Mouse (Mus musculus): ENCODE measurements around the gene St5. TPM values are rescaled to one million over a fixed set of nuclear protein-coding genes. Genes with fewer than 3 reads are reported as not detected.
A peak's percentile ranks its signal among the peaks of the same experiment; 100 is the strongest.

St5 gene
- polyA plus RNA-seq, 1 experiment from 2014 or later = 10.9 TPM

DNA sequence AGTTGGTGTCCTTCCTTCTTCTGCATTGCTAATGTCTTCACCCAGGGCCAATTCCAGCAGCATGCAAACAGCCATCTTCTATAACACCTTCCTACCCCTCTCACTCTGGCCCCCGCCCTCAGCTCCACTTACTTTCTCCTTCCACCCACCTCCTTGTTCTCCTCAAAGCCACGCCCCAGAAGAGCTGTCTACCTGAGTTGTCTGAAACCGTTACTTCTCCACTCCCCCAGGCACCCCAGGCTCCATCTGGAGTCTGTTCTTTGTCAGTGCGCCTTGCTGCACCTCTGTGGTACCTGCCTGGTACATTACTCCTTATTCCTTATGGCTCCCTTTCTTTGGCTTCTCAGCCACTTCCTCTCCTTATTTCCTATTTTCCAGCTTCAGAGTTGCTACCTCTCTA, 170.3 kb downstream of the St5 start:
- H3K27ac ChIP-seq (ENCODE audit: low read length) = no peak overlapping the region
- ATAC-seq = no peak
- no peaks in the 10 kb centered on the region for H3K36me3 ChIP-seq (ENCODE audit: control insufficient read depth, insufficient read depth)

DNA sequence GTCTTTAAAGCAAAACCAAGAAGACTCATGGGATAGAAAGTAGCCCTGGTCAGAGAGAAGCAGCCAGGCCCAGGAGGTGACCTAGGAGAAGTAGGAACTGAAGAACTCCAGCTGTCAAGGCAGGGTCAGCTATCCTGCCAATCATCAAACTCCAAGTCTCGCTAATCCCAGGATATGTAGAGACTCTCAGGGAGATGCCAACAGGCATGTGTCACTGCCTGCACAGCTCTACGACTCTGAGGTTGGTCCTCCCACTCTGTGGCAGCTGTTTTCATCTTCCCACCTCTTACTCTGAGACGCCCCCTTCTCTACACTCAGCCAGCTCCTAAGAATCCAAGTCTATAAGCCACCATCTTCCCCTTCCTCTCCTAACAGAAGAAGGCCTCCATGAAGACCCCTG, 170.7 kb downstream of the St5 start:
- no peak overlapping the region for H3K27ac ChIP-seq (ENCODE audit: low read length)
- no peak overlapping the region for H3K4me3 ChIP-seq (replicated peaks; ENCODE audit: low read length)
- H3K4me1 ChIP-seq (replicated peaks; ENCODE audit: control insufficient read depth, insufficient read depth, low read length) = peaks cover 8% of the 10 kb centered on the region
- H3K9ac ChIP-seq (replicated peaks; ENCODE audit: low read depth, low read length) = no peak overlapping the region
- H3K27me3 ChIP-seq (replicated peaks; ENCODE audit: control insufficient read depth, insufficient read depth, low read length) = no peaks in the 10 kb centered on the region
- no peak overlapping the region for H3K4me2 ChIP-seq (ENCODE audit: low read length)
- no peak for ATAC-seq
- no peaks in the 10 kb centered on the region for H3K9me3 ChIP-seq (ENCODE audit: control insufficient read depth, low read length)
- no peaks in the 10 kb centered on the region for H3K36me3 ChIP-seq (ENCODE audit: control insufficient read depth, insufficient read depth)
- WGBS = 75% methylated on average over 3 of the region's 3 CpGs

More for the DNA sequence above, 170.3 kb downstream of the St5 start:
- Histone ChIP-seq H3K9ac (replicated peaks; ENCODE audit: low read depth, low read length) (no peak overlapping the region), H3K27me3 (replicated peaks; ENCODE audit: control insufficient read depth, insufficient read depth, low read length) (no peaks in the 10 kb centered on the region), H3K4me3 (replicated peaks; ENCODE audit: low read length) (no peak overlapping the region), H3K9me3 (ENCODE audit: control insufficient read depth, low read length) (no peaks in the 10 kb centered on the region), H3K4me1 (replicated peaks; ENCODE audit: control insufficient read depth, insufficient read depth, low read length) (peaks cover 8% of the 10 kb centered on the region), H3K4me2 (ENCODE audit: low read length) (no peak overlapping the region)
- 82% methylated on average over 4 of the region's 4 CpGs for WGBS

DNA sequence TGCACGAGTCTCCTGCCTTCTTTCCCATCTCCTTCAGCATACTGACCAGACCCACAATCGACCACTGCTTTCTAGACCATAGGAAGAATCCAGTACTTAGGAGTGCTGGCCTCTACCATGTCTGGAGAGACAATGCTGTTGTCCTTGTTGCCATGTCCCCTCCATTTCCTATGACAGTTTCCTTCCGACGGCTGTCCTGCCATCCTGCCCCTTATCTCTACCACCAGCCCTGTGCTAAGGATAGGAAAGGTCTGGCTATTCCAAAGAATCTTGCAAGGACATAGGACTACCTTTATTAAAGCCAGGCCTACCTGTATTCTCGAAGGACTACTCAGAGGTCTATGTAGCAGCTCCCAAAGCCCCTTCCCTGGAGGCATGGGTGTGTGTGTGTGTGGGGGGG, 171.9 kb downstream of the St5 start:
- Histone ChIP-seq H3K4me1 (replicated peaks; ENCODE audit: control insufficient read depth, insufficient read depth, low read length) (peaks cover 5% of the 10 kb centered on the region; the same call in 1 of the 2 replicates), H3K4me2 (ENCODE audit: low read length) (no peak overlapping the region), H3K9ac (replicated peaks; ENCODE audit: low read depth, low read length) (no peak overlapping the region), H3K4me3 (replicated peaks; ENCODE audit: low read length) (no peak overlapping the region), H3K27me3 (replicated peaks; ENCODE audit: control insufficient read depth, insufficient read depth, low read length) (no peaks in the 10 kb centered on the region), H3K27ac (ENCODE audit: low read length) (no peak overlapping the region), H3K9me3 (ENCODE audit: control insufficient read depth, low read length) (no peaks in the 10 kb centered on the region), H3K36me3 (ENCODE audit: control insufficient read depth, insufficient read depth) (no peaks in the 10 kb centered on the region)
- ATAC-seq = no peak
- WGBS = 83% methylated on average over 5 of the region's 5 CpGs

DNA sequence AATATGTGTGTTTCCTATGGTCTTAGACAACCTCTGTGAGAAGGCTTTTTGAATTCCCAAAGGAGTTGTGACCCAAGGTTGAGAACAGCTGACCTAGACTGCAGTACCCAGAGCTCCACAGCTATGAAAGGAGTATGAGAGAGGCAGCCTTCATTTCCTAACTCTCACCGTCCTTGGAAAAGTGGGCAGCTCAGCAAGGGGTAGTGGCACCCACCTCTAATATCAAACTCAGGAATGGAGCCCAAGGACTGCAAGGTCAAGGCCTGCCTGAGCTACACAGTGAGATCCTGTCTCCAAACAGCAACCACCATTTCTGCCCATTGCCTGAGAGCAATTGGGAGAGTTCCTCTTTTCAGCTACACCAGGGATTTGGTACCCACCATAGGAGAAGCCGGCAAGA, 173.7 kb downstream of the St5 start:
- ATAC-seq = no peak
- WGBS = 73% methylated on average over 2 of the region's 2 CpGs
- no peaks in the 10 kb centered on the region for H3K4me1 ChIP-seq (replicated peaks; ENCODE audit: control insufficient read depth, insufficient read depth, low read length)
- H3K27ac ChIP-seq (ENCODE audit: low read length) = no peak overlapping the region
- H3K36me3 ChIP-seq (ENCODE audit: control insufficient read depth, insufficient read depth) = peaks cover 5% of the 10 kb centered on the region; the same call in 1 of the 2 replicates
- no peaks in the 10 kb centered on the region for H3K27me3 ChIP-seq (replicated peaks; ENCODE audit: control insufficient read depth, insufficient read depth, low read length)
- no peaks in the 10 kb centered on the region for H3K9me3 ChIP-seq (ENCODE audit: control insufficient read depth, low read length)
- H3K4me3 ChIP-seq (replicated peaks; ENCODE audit: low read length) = no peak overlapping the region
- H3K4me2 ChIP-seq (ENCODE audit: low read length) = no peak overlapping the region
- H3K9ac ChIP-seq (replicated peaks; ENCODE audit: low read depth, low read length) = no peak overlapping the region

DNA sequence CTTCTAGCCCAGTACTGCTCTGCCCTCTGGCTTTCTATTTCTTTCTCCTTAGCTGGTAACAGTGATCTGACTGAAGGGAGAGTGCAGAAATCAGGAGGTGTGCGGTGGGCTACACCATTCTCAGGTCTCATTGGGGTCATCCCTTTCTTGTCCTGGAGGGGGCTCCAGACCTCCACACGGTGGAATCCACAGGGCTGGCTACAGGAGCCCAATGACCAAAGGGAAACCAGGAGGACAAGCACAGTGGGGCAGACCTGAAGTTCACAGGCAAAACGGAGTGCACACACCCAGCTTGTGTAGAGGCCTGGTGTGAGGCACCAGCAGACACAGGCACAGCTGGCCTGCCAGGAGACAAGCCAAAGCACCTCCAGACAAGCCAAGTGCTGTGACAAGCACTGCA, 175.0 kb downstream of the St5 start:
- peak; percentile 61 for ATAC-seq
- no peak overlapping the region for H3K27ac ChIP-seq (ENCODE audit: low read length)
- no peaks in the 10 kb centered on the region for H3K9me3 ChIP-seq (ENCODE audit: control insufficient read depth, low read length)
- peaks cover 11% of the 10 kb centered on the region for H3K36me3 ChIP-seq (ENCODE audit: control insufficient read depth, insufficient read depth)
- H3K4me2 ChIP-seq (ENCODE audit: low read length) = no peak overlapping the region
- WGBS = 9% methylated on average over 3 of the region's 3 CpGs
- H3K9ac ChIP-seq (replicated peaks; ENCODE audit: low read depth, low read length) = no peak overlapping the region
- no peaks in the 10 kb centered on the region; the same call in 1 of the 2 replicates for H3K4me1 ChIP-seq (replicated peaks; ENCODE audit: control insufficient read depth, insufficient read depth, low read length)
- H3K4me3 ChIP-seq (replicated peaks; ENCODE audit: low read length) = no peak overlapping the region
- H3K27me3 ChIP-seq (replicated peaks; ENCODE audit: control insufficient read depth, insufficient read depth, low read length) = no peaks in the 10 kb centered on the region

DNA sequence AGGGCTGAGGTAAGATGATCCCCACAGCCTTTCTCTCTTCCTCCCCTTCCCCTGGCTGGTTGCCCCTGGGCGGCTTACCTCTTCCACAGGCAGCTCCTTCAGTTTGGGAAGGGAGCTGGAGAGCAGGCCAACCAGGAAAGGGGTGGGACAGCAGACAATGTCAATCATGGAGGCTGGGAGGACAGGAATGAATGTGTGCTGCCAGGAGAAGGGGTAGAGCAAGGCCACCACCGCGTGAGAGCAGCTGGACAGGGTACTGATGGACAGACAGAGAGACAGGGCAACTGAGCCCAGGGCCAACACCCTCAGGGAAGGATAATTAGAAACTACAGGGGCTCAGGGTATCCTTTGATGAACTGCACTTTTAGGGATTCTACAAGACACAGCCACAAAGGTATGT, 175.9 kb downstream of the St5 start:
- no peak overlapping the region for H3K9ac ChIP-seq (replicated peaks; ENCODE audit: low read depth, low read length)
- no peaks in the 10 kb centered on the region for H3K9me3 ChIP-seq (ENCODE audit: control insufficient read depth, low read length)
- peaks cover 18% of the 10 kb centered on the region for H3K36me3 ChIP-seq (ENCODE audit: control insufficient read depth, insufficient read depth)
- no peak overlapping the region for H3K4me2 ChIP-seq (ENCODE audit: low read length)
- no peaks in the 10 kb centered on the region; the same call in 1 of the 2 replicates for H3K4me1 ChIP-seq (replicated peaks; ENCODE audit: control insufficient read depth, insufficient read depth, low read length)
- no peaks in the 10 kb centered on the region for H3K27me3 ChIP-seq (replicated peaks; ENCODE audit: control insufficient read depth, insufficient read depth, low read length)
- WGBS = 68% methylated on average over 3 of the region's 3 CpGs
- ATAC-seq = no peak
- no peak overlapping the region for H3K4me3 ChIP-seq (replicated peaks; ENCODE audit: low read length)
- no peak overlapping the region for H3K27ac ChIP-seq (ENCODE audit: low read length)

DNA sequence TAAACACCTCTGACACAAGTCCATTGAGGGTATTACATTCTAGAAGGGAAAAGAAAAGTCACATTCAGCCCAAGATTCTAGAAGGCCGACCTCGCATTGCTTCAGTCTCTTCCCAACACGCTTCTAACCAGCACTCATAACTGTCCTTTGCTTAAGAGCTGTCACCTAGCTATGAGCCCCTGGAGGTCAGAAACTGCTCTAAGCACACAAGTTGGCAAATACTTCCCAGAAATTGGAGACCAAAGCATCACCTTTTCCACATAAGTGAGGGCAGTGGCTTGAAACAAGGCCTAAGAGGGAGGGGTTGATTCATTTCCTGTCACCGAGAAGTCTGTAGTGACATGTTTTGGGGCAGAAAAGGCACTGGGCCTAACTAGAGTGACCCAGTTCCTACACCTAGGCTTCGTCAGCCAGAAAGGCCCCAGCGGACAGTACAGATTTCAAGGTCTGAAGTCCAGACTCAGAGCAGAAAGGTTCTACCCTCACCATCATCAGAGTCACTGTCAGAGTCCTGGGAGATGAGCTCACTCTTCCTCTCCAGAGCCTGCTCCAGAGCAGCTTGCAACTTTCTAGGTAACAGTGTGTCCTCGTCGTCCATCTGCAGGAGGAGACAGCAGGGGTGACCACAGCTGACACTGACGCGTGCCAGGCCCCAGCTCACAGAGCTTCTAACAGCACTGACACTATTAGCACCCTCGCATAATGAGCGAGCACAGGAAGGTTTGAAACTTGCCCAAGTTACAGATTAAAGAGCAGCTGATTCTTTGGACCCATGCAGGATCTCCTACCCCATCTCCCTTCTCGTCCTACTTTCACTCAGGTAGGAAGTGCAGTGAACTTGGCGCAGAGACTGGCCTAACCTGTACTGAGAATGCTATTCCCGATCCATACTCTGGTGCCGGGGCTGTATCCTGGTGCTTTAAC, 177.4 kb downstream of the St5 start:
- Histone ChIP-seq H3K4me1 (replicated peaks; ENCODE audit: control insufficient read depth, insufficient read depth, low read length) (peaks cover 6% of the 10 kb centered on the region), H3K27me3 (replicated peaks; ENCODE audit: control insufficient read depth, insufficient read depth, low read length) (no peaks in the 10 kb centered on the region), H3K9me3 (ENCODE audit: control insufficient read depth, low read length) (no peaks in the 10 kb centered on the region), H3K9ac (replicated peaks; ENCODE audit: low read depth, low read length) (no peak overlapping the region), H3K27ac (ENCODE audit: low read length) (no peak overlapping the region), H3K36me3 (ENCODE audit: control insufficient read depth, insufficient read depth) (peaks cover 30% of the 10 kb centered on the region), H3K4me3 (replicated peaks; ENCODE audit: low read length) (no peak overlapping the region), H3K4me2 (ENCODE audit: low read length) (no peak overlapping the region)
- no peak for ATAC-seq
- WGBS = 77% methylated on average over 16 of the region's 16 CpGs

DNA sequence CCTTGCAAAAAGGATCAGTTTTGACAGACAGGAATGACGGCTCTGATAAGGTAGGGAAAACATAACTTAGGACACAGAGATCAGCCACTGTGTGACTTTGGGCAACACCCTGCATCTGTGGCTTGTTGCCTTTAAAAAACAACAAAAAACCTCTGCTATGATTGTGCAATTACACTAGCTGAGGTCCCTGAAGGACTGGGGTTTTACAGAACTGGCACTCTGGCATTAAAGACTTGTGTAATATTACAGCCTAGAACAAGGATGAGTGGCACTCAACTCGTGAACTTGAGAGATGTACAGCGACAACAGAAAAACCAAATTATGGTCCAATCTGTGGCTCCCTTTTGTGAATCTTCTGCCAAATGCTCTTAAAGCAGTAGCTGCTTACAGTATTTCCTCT, 178.6 kb downstream of the St5 start:
- Histone ChIP-seq H3K4me2 (ENCODE audit: low read length) (no peak overlapping the region), H3K4me1 (replicated peaks; ENCODE audit: control insufficient read depth, insufficient read depth, low read length) (peaks cover 18% of the 10 kb centered on the region), H3K9me3 (ENCODE audit: control insufficient read depth, low read length) (no peaks in the 10 kb centered on the region), H3K27ac (ENCODE audit: low read length) (no peak overlapping the region), H3K27me3 (replicated peaks; ENCODE audit: control insufficient read depth, insufficient read depth, low read length) (no peaks in the 10 kb centered on the region), H3K4me3 (replicated peaks; ENCODE audit: low read length) (no peak overlapping the region), H3K36me3 (ENCODE audit: control insufficient read depth, insufficient read depth) (peaks cover 33% of the 10 kb centered on the region), H3K9ac (replicated peaks; ENCODE audit: low read depth, low read length) (no peak overlapping the region)
- ATAC-seq = no peak
- WGBS = 77% methylated on average over 3 of the region's 3 CpGs

DNA sequence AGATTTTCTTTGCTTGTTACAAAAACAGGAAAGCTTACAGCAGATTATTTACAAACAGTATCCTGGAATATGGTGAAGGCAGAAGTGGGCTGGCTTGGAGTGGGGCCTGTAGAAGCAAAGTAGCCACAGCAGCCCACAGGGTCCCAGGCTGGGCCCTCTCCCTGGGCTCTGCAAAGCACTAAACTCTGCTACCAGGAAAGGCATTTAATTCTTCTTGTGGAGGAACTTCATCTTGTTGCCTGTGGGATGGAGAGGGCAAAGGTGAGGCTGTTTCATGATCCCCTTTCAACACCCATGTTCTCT, 179.0 kb downstream of the St5 start:
- H3K4me3 ChIP-seq (replicated peaks; ENCODE audit: low read length) = no peak overlapping the region
- no peak overlapping the region for H3K4me2 ChIP-seq (ENCODE audit: low read length)
- ATAC-seq = no peak
- H3K9ac ChIP-seq (replicated peaks; ENCODE audit: low read depth, low read length) = no peak overlapping the region
- H3K9me3 ChIP-seq (ENCODE audit: control insufficient read depth, low read length) = no peaks in the 10 kb centered on the region
- H3K27ac ChIP-seq (ENCODE audit: low read length) = no peak overlapping the region
- no peaks in the 10 kb centered on the region for H3K27me3 ChIP-seq (replicated peaks; ENCODE audit: control insufficient read depth, insufficient read depth, low read length)
- H3K36me3 ChIP-seq (ENCODE audit: control insufficient read depth, insufficient read depth) = peaks cover 33% of the 10 kb centered on the region
- peaks cover 20% of the 10 kb centered on the region for H3K4me1 ChIP-seq (replicated peaks; ENCODE audit: control insufficient read depth, insufficient read depth, low read length)

All from forebrain, embryonic 16.5 days (tissue).